36 mouse cellular contexts compared by ENCODE assay signal in genomic region chr17:39017184-39017583, GRCm38 (mm10). TPM values are rescaled to one million over a fixed set of nuclear protein-coding genes. Genes with fewer than 3 reads are reported as not detected.
DNase-seq lines count a peak whose midpoint lies in the region; ATAC-seq and TF ChIP-seq lines count a peak whose summit lies in the region.
"Had no signal": no experiment of that assay in that cellular context is flagged by ENCODE, and none has a peak within 500 bp of the region (broad histone marks: within the 10 kb centered on the region; RNA-seq: fewer than 3 reads in every experiment).

No protein-coding gene starts in this region.

- 0 out of 2 replicates have a peak overlapping the region, but pooled peaks have one; percentile 13 for H3K4me2 ChIP-seq in forebrain, embryonic 12.5 days
- H3K4me2 ChIP-seq in forebrain, embryonic 13.5 days: peak overlapping the region; percentile 10; the same call in 1 of the 2 replicates
- peak overlapping the region; percentile 24 for H3K4me2 ChIP-seq in midbrain, embryonic 12.5 days (replicated peaks)
- H3K4me2 ChIP-seq in midbrain, postnatal 0 days (ENCODE audit: low read depth, low read length, poor library complexity, severe bottlenecking): peak overlapping the region; percentile 20; the same call in 1 of the 2 replicates
- H3K4me2 ChIP-seq: neural tube, embryonic 12.5 days had no signal

- no peak overlapping the region for H3K9ac ChIP-seq in forebrain, embryonic 12.5 days
- H3K9ac ChIP-seq in forebrain, embryonic 13.5 days: no peak overlapping the region
- H3K9ac ChIP-seq in midbrain, embryonic 12.5 days (replicated peaks): no peak overlapping the region
- no peak overlapping the region for H3K9ac ChIP-seq in midbrain, postnatal 0 days (replicated peaks; ENCODE audit: low read length, poor library complexity, severe bottlenecking)
- H3K9ac ChIP-seq: liver, embryonic 14.5 days; neural tube, embryonic 12.5 days had no signal

- H3K27me3 ChIP-seq in forebrain, embryonic 12.5 days: no peaks in the 10 kb centered on the region
- H3K27me3 ChIP-seq in forebrain, embryonic 10.5 days (ENCODE audit: poor library complexity, severe bottlenecking): no peaks in the 10 kb centered on the region
- no peaks in the 10 kb centered on the region for H3K27me3 ChIP-seq in forebrain, embryonic 13.5 days
- H3K27me3 ChIP-seq in midbrain, embryonic 12.5 days: no peaks in the 10 kb centered on the region
- no peaks in the 10 kb centered on the region for H3K27me3 ChIP-seq in midbrain, postnatal 0 days (ENCODE audit: insufficient read depth, low read length)
- H3K27me3 ChIP-seq: neural tube, embryonic 12.5 days; Patski had no signal

- no peak for DNase-seq in forebrain, embryonic 10.5 days (ENCODE audit: extremely low spot score, low spot score)
- no peak for DNase-seq in midbrain, postnatal 0 days (ENCODE audit: low spot score)
- DNase-seq in left cerebral cortex, postnatal 4 days: no peak
- DNase-seq: adrenal gland, postnatal 10 days; cerebellum, adult 11 months; cerebellum, adult 9-11 months; heart, postnatal 14 days; kidney, adult 18-20 months; kidney, postnatal 4 days; liver; lung, adult 2 months; lung, postnatal 10 days; thymus, adult 2 months; thymus, postnatal 36 days had no signal

- H3K27ac ChIP-seq in forebrain, embryonic 12.5 days: no peak overlapping the region
- H3K27ac ChIP-seq in forebrain, embryonic 10.5 days: no peak overlapping the region
- no peak overlapping the region for H3K27ac ChIP-seq in forebrain, embryonic 13.5 days
- no peak overlapping the region for H3K27ac ChIP-seq in midbrain, embryonic 12.5 days (replicated peaks)
- H3K27ac ChIP-seq in midbrain, postnatal 0 days (ENCODE audit: low read depth, low read length): no peak overlapping the region
- H3K27ac ChIP-seq: hindbrain, embryonic 10.5 days; kidney, postnatal 0 days; liver, embryonic 14.5 days; macrophage; neural tube, embryonic 12.5 days had no signal

- no peak overlapping the region for H3K4me3 ChIP-seq in forebrain, embryonic 12.5 days (replicated peaks)
- no peak overlapping the region for H3K4me3 ChIP-seq in forebrain, embryonic 10.5 days
- no peak overlapping the region for H3K4me3 ChIP-seq in forebrain, embryonic 13.5 days
- H3K4me3 ChIP-seq in midbrain, embryonic 12.5 days: no peak overlapping the region
- peak overlapping the region; percentile 12; the same call in 1 of the 2 replicates for H3K4me3 ChIP-seq in midbrain, postnatal 0 days (ENCODE audit: low read depth, low read length)
- H3K4me3 ChIP-seq: hindbrain, embryonic 10.5 days; myocyte; neural tube, embryonic 12.5 days had no signal

- 0 out of 2 replicates have a peak, but pooled peaks cover 12% of the 10 kb centered on the region for H3K9me3 ChIP-seq in forebrain, embryonic 12.5 days
- H3K9me3 ChIP-seq in forebrain, embryonic 10.5 days: peaks cover 9% of the 10 kb centered on the region
- H3K9me3 ChIP-seq in forebrain, embryonic 13.5 days (replicated peaks): no peaks in the 10 kb centered on the region; the same call in 1 of the 2 replicates
- H3K9me3 ChIP-seq in midbrain, embryonic 12.5 days: no peaks in the 10 kb centered on the region
- 0 out of 2 replicates have a peak, but pooled peaks cover 3% of the 10 kb centered on the region for H3K9me3 ChIP-seq in midbrain, postnatal 0 days (ENCODE audit: low read length)

- H3K36me3 ChIP-seq in forebrain, embryonic 12.5 days (replicated peaks): no peaks in the 10 kb centered on the region
- H3K36me3 ChIP-seq in forebrain, embryonic 10.5 days (replicated peaks): no peaks in the 10 kb centered on the region
- H3K36me3 ChIP-seq in forebrain, embryonic 13.5 days (ENCODE audit: poor library complexity, severe bottlenecking): no peaks in the 10 kb centered on the region
- H3K36me3 ChIP-seq in midbrain, embryonic 12.5 days: no peaks in the 10 kb centered on the region
- no peaks in the 10 kb centered on the region for H3K36me3 ChIP-seq in midbrain, postnatal 0 days (ENCODE audit: insufficient read depth, low read length)
- H3K36me3 ChIP-seq: hindbrain, embryonic 10.5 days; neural tube, embryonic 12.5 days had no signal

- intact Hi-C loops in left cerebral cortex, postnatal 4 days (cut with DNase I): no loop called here

- H3K4me1 ChIP-seq in forebrain, embryonic 12.5 days: no peaks in the 10 kb centered on the region
- no peaks in the 10 kb centered on the region; the same call in 1 of the 2 replicates for H3K4me1 ChIP-seq in forebrain, embryonic 10.5 days
- H3K4me1 ChIP-seq in forebrain, embryonic 13.5 days: no peaks in the 10 kb centered on the region
- 0 out of 2 replicates have a peak, but pooled peaks cover 2% of the 10 kb centered on the region for H3K4me1 ChIP-seq in midbrain, embryonic 12.5 days
- H3K4me1 ChIP-seq in midbrain, postnatal 0 days (ENCODE audit: insufficient read depth, low read length): no peaks in the 10 kb centered on the region
- H3K4me1 ChIP-seq: hindbrain, embryonic 10.5 days; neural tube, embryonic 12.5 days had no signal

- WGBS in forebrain, embryonic 12.5 days: 31% methylated on average over 14 of the region's 14 CpGs
- WGBS in forebrain, embryonic 10.5 days: 45% methylated on average over 14 of the region's 14 CpGs
- 31% methylated on average over 14 of the region's 14 CpGs for WGBS in forebrain, embryonic 13.5 days
- WGBS in midbrain, embryonic 12.5 days: 33% methylated on average over 14 of the region's 14 CpGs
- 37% methylated on average over 14 of the region's 14 CpGs for WGBS in midbrain, postnatal 0 days

- TF ChIP-seq CTCF in midbrain, postnatal 0 days (IDR thresholded peaks at IDR 0.05): no peak

- no peak for ATAC-seq in forebrain, embryonic 12.5 days (ENCODE audit: low FRiP score)
- ATAC-seq in forebrain, embryonic 13.5 days: no peak
- ATAC-seq in midbrain, embryonic 12.5 days (ENCODE audit: low FRiP score, low read depth): peak; percentile 78
- peak; percentile 52; the same call in 1 of the 2 replicates for ATAC-seq in midbrain, postnatal 0 days (ENCODE audit: low FRiP score)
- no peak for ATAC-seq in megakaryocyte progenitor cell, adult 5-6 weeks (replicated peaks; ENCODE audit: poor library complexity)
- ATAC-seq: hindbrain, embryonic 16.5 days; Patski had no signal

RNA-seq across cellular contexts. Expression of gene Esp24, which starts 19.3 kb away (rescaled TPM):
- polyA plus RNA-seq in forebrain, embryonic 12.5 days (2016; fragmentation: Nextera tagmentation; extraction: Ambion mirVana): not detected in 2 replicates
- not detected in 2 replicates for polyA plus RNA-seq in forebrain, embryonic 10.5 days (2016; fragmentation: Nextera tagmentation; extraction: Ambion mirVana)
- polyA plus RNA-seq in forebrain, embryonic 13.5 days (2015; fragmentation: Nextera tagmentation; extraction: Ambion mirVana): not detected in 2 replicates
- not detected in 2 replicates for polyA plus RNA-seq in midbrain, embryonic 12.5 days (2016; fragmentation: Nextera tagmentation; extraction: Ambion mirVana)
- total RNA-seq in midbrain, postnatal 0 days (2014; rRNA removed): not detected in 2 replicates
- polyA plus RNA-seq in midbrain, postnatal 0 days (2015; fragmentation: Nextera tagmentation; extraction: Ambion mirVana): not detected in 2 replicates
- not detected for total RNA-seq in left cerebral cortex, postnatal 4 days (2021)
- total RNA-seq in megakaryocyte progenitor cell, adult 5-6 weeks (2015): not detected in 2 replicates
- total RNA-seq in megakaryocyte progenitor cell, adult 5-6 weeks (2017): not detected in 2 replicates
- total RNA-seq: adrenal gland, postnatal 10 days; common myeloid progenitor, adult 5-6 weeks; gastrocnemius, adult 8-10 months; gastrocnemius, postnatal 4 days; heart, adult 8-10 months; heart, postnatal 14 days; left cerebral cortex, postnatal 10 days; MEL had no signal
- polyA plus RNA-seq: embryonic facial prominence, embryonic 11.5 days; heart, embryonic 14.5 days; hindbrain, embryonic 10.5 days; hindbrain, embryonic 16.5 days; intestine, embryonic 14.5 days; kidney, postnatal 0 days; limb, embryonic 11.5 days; liver, embryonic 14.5 days; lung, adult 2 months; macrophage; myocyte; neural tube, embryonic 12.5 days; Patski; thymus, adult 2 months had no signal

RNA-seq across cellular contexts. Expression of gene Gm21903, which starts 26.0 kb away (rescaled TPM):
- not detected in 2 replicates for polyA plus RNA-seq in forebrain, embryonic 12.5 days (2016; fragmentation: Nextera tagmentation; extraction: Ambion mirVana)
- polyA plus RNA-seq in forebrain, embryonic 10.5 days (2016; fragmentation: Nextera tagmentation; extraction: Ambion mirVana): not detected in 2 replicates
- polyA plus RNA-seq in forebrain, embryonic 13.5 days (2015; fragmentation: Nextera tagmentation; extraction: Ambion mirVana): not detected in 2 replicates
- polyA plus RNA-seq in midbrain, embryonic 12.5 days (2016; fragmentation: Nextera tagmentation; extraction: Ambion mirVana): not detected in 2 replicates
- total RNA-seq in midbrain, postnatal 0 days (2014; rRNA removed): not detected in 2 replicates
- not detected in 2 replicates for polyA plus RNA-seq in midbrain, postnatal 0 days (2015; fragmentation: Nextera tagmentation; extraction: Ambion mirVana)
- total RNA-seq in left cerebral cortex, postnatal 4 days (2021): not detected
- total RNA-seq in megakaryocyte progenitor cell, adult 5-6 weeks (2015): not detected in 2 replicates
- total RNA-seq in megakaryocyte progenitor cell, adult 5-6 weeks (2017): not detected in 2 replicates
- total RNA-seq: adrenal gland, postnatal 10 days; common myeloid progenitor, adult 5-6 weeks; gastrocnemius, adult 8-10 months; gastrocnemius, postnatal 4 days; heart, adult 8-10 months; heart, postnatal 14 days; left cerebral cortex, postnatal 10 days; MEL had no signal
- polyA plus RNA-seq: embryonic facial prominence, embryonic 11.5 days; heart, embryonic 14.5 days; hindbrain, embryonic 10.5 days; hindbrain, embryonic 16.5 days; intestine, embryonic 14.5 days; kidney, postnatal 0 days; limb, embryonic 11.5 days; liver, embryonic 14.5 days; lung, adult 2 months; macrophage; myocyte; neural tube, embryonic 12.5 days; Patski; thymus, adult 2 months had no signal

RNA-seq across cellular contexts. Expression of gene Esp23, which starts 59.7 kb away (rescaled TPM):
- polyA plus RNA-seq in forebrain, embryonic 12.5 days (2016; fragmentation: Nextera tagmentation; extraction: Ambion mirVana): not detected in 2 replicates
- polyA plus RNA-seq in forebrain, embryonic 10.5 days (2016; fragmentation: Nextera tagmentation; extraction: Ambion mirVana): not detected in 2 replicates
- not detected in 2 replicates for polyA plus RNA-seq in forebrain, embryonic 13.5 days (2015; fragmentation: Nextera tagmentation; extraction: Ambion mirVana)
- polyA plus RNA-seq in midbrain, embryonic 12.5 days (2016; fragmentation: Nextera tagmentation; extraction: Ambion mirVana): not detected in 2 replicates
- total RNA-seq in midbrain, postnatal 0 days (2014; rRNA removed): not detected in 2 replicates
- polyA plus RNA-seq in midbrain, postnatal 0 days (2015; fragmentation: Nextera tagmentation; extraction: Ambion mirVana): not detected in 2 replicates
- not detected for total RNA-seq in left cerebral cortex, postnatal 4 days (2021)
- total RNA-seq in megakaryocyte progenitor cell, adult 5-6 weeks (2015): not detected in 2 replicates
- total RNA-seq in megakaryocyte progenitor cell, adult 5-6 weeks (2017): not detected in 2 replicates
- total RNA-seq: adrenal gland, postnatal 10 days; common myeloid progenitor, adult 5-6 weeks; gastrocnemius, adult 8-10 months; gastrocnemius, postnatal 4 days; heart, adult 8-10 months; heart, postnatal 14 days; left cerebral cortex, postnatal 10 days; MEL had no signal
- polyA plus RNA-seq: embryonic facial prominence, embryonic 11.5 days; heart, embryonic 14.5 days; hindbrain, embryonic 10.5 days; hindbrain, embryonic 16.5 days; intestine, embryonic 14.5 days; kidney, postnatal 0 days; limb, embryonic 11.5 days; liver, embryonic 14.5 days; lung, adult 2 months; macrophage; myocyte; neural tube, embryonic 12.5 days; Patski; thymus, adult 2 months had no signal

Comparison
In these comparisons a context has a peak if more than half of its experiments do, and no peak if none do; other contexts are left out.
1. ATAC-seq: peak in midbrain, embryonic 12.5 days (single experiment) and midbrain, postnatal 0 days (single experiment); none in forebrain, embryonic 12.5 days (single experiment), forebrain, embryonic 13.5 days (single experiment) and megakaryocyte progenitor cell, adult 5-6 weeks (single experiment).
2. Peak in every context shown above with its lines, with median percentiles within 50 percentile points of each other: H3K4me2 ChIP-seq.